8 mouse cellular contexts compared by ENCODE assay signal in genomic region chr13:34715437-34715838, GRCm38 (mm10). TPM values are rescaled to one million over a fixed set of nuclear protein-coding genes. Genes with fewer than 3 reads are reported as not detected.
DNase-seq lines count a peak whose midpoint lies in the region; ATAC-seq lines count a peak whose summit lies in the region.
"Had no signal": no experiment of that assay in that cellular context is flagged by ENCODE, and none has a peak within 500 bp of the region (broad histone marks: within the 10 kb centered on the region; RNA-seq: fewer than 3 reads in every experiment).

No protein-coding gene starts in this region.

- peaks cover 7% of the 10 kb centered on the region; the same call in 1 of the 2 replicates for H3K4me1 ChIP-seq in forebrain, embryonic 10.5 days
- H3K4me1 ChIP-seq: liver, embryonic 13.5 days had no signal

- no peaks in the 10 kb centered on the region for H3K36me3 ChIP-seq in forebrain, embryonic 10.5 days (replicated peaks)
- H3K36me3 ChIP-seq: liver, embryonic 13.5 days had no signal

- 69% methylated on average over 7 of the region's 7 CpGs for WGBS in forebrain, embryonic 10.5 days

- peak; percentile 100 for ATAC-seq in frontal cortex, adult (ENCODE audit: low TSS enrichment)

- no peak overlapping the region for H3K4me3 ChIP-seq in forebrain, embryonic 10.5 days
- H3K4me3 ChIP-seq: liver, embryonic 13.5 days had no signal

- H3K9me3 ChIP-seq in forebrain, embryonic 10.5 days: no peaks in the 10 kb centered on the region
- H3K9me3 ChIP-seq: liver, embryonic 13.5 days had no signal

- no peaks in the 10 kb centered on the region for H3K27me3 ChIP-seq in forebrain, embryonic 10.5 days (ENCODE audit: poor library complexity, severe bottlenecking)
- H3K27me3 ChIP-seq: liver, embryonic 13.5 days had no signal

- H3K27ac ChIP-seq in forebrain, embryonic 10.5 days: no peak overlapping the region
- H3K27ac ChIP-seq: liver, embryonic 13.5 days had no signal

- peak; percentile 28 for DNase-seq in ovary, adult 18-20 months (ENCODE audit: low spot score)
- DNase-seq in ovary, postnatal 14 days (ENCODE audit: low spot score): no peak
- peak; percentile 68 for DNase-seq in layer of hippocampus, adult 9-11 months
- DNase-seq in right cerebral cortex, postnatal 25 days: peak; percentile 66
- DNase-seq in forebrain, embryonic 10.5 days (ENCODE audit: extremely low spot score, low spot score): no peak
- no peak for DNase-seq in cerebellum, adult 9-11 months
- DNase-seq: liver, embryonic 13.5 days had no signal

RNA-seq across cellular contexts. Expression of gene Fam50b, which starts 19.2 kb away (rescaled TPM):
- polyA plus RNA-seq in forebrain, embryonic 10.5 days (2016; fragmentation: Nextera tagmentation; extraction: Ambion mirVana): not detected in 2 replicates
- polyA plus RNA-seq: liver, embryonic 13.5 days had no signal

Comparison
In these comparisons a context has a peak if more than half of its experiments do, and no peak if none do; other contexts are left out.
1. DNase-seq: peak in ovary, adult 18-20 months (single experiment), layer of hippocampus, adult 9-11 months (single experiment) and right cerebral cortex, postnatal 25 days (single experiment); none in ovary, postnatal 14 days (single experiment), forebrain, embryonic 10.5 days (single experiment) and cerebellum, adult 9-11 months (single experiment).